Mouse (Mus musculus): ENCODE data around the gene Agtpbp1.

Agtpbp1 gene

GRCm38 (mm10) chr13:59571107-59571506 lies 13.9 kb downstream of the Agtpbp1 start:
- DNase-seq = no peak

GRCm38 (mm10) chr13:59565945-59566520 lies 19.0 kb downstream of the Agtpbp1 start:
- DNase-seq = no peak

GRCm38 (mm10) chr13:59564923-59565322 lies 20.1 kb downstream of the Agtpbp1 start:
- no peak for DNase-seq

GRCm38 (mm10) chr13:59564505-59564904 lies 20.5 kb downstream of the Agtpbp1 start:
- no peak for DNase-seq

GRCm38 (mm10) chr13:59562471-59562870 lies 22.6 kb downstream of the Agtpbp1 start:
- DNase-seq = no peak

GRCm38 (mm10) chr13:59558776-59559175 lies 26.3 kb downstream of the Agtpbp1 start:
- DNase-seq = no peak

GRCm38 (mm10) chr13:59557185-59557985 lies 27.6 kb downstream of the Agtpbp1 start:
- DNase-seq = peak; percentile 82 to 87

GRCm38 (mm10) chr13:59556670-59557069 lies 28.4 kb downstream of the Agtpbp1 start:
- DNase-seq = peak; percentile 54 to 65

- no peak for DNase-seq
Observed at GRCm38 (mm10) chr13:59555613-59556192, 29.3 kb downstream of the Agtpbp1 start.

GRCm38 (mm10) chr13:59554772-59555505 lies 30.1 kb downstream of the Agtpbp1 start:
- no peak for DNase-seq

GRCm38 (mm10) chr13:59552751-59553150 lies 32.3 kb downstream of the Agtpbp1 start:
- DNase-seq = no peak

- no peak for DNase-seq
Observed at GRCm38 (mm10) chr13:59552286-59552685, 32.7 kb downstream of the Agtpbp1 start.

GRCm38 (mm10) chr13:59549318-59549798 lies 35.7 kb downstream of the Agtpbp1 start:
- no peak for DNase-seq

- DNase-seq = no peak
Observed at GRCm38 (mm10) chr13:59547716-59548115, 37.3 kb downstream of the Agtpbp1 start.

- no peak for DNase-seq
Observed at GRCm38 (mm10) chr13:59547091-59547490, 37.9 kb downstream of the Agtpbp1 start.

GRCm38 (mm10) chr13:59542411-59542810 lies 42.6 kb downstream of the Agtpbp1 start:
- DNase-seq = no peak

GRCm38 (mm10) chr13:59540030-59540429 lies 45.0 kb downstream of the Agtpbp1 start:
- no peak for DNase-seq

- no peak for DNase-seq
Observed at GRCm38 (mm10) chr13:59538661-59539060, 46.4 kb downstream of the Agtpbp1 start.

GRCm38 (mm10) chr13:59536631-59537030 lies 48.4 kb downstream of the Agtpbp1 start:
- DNase-seq = no peak

GRCm38 (mm10) chr13:59535746-59536145 lies 49.3 kb downstream of the Agtpbp1 start:
- DNase-seq = no peak

- DNase-seq = no peak
Observed at GRCm38 (mm10) chr13:59534301-59534700, 50.7 kb downstream of the Agtpbp1 start.

GRCm38 (mm10) chr13:59533331-59533730 lies 51.7 kb downstream of the Agtpbp1 start:
- DNase-seq = no peak

GRCm38 (mm10) chr13:59531203-59531602 lies 53.8 kb downstream of the Agtpbp1 start:
- DNase-seq = peak in 1 of 2 experiments; percentile 27

Data from spleen, adult 18-20 months (tissue).